Mouse (Mus musculus) urinary bladder, adult 2 months (tissue): ENCODE data around the gene Lrch3. TPM values are rescaled to one million over a fixed set of nuclear protein-coding genes. Genes with fewer than 3 reads are reported as not detected.

ENCODE experiments used
- DNase-seq: peaks from one replicate; pipeline ENCODE4 v3.0.0; 2022; ENCODE audit warnings: low spot score
- polyA plus RNA-seq: library from polyadenylated mRNA; depleted of rRNA; stranded (reverse); fragments of >200 nt; gene quantifications from 2 replicates; pipeline ENCODE4 v1.2.3, GENCODE M21; 2012

Gene Lrch3
- polyA plus RNA-seq, 1 experiment: 25.1 TPM

DNA sequence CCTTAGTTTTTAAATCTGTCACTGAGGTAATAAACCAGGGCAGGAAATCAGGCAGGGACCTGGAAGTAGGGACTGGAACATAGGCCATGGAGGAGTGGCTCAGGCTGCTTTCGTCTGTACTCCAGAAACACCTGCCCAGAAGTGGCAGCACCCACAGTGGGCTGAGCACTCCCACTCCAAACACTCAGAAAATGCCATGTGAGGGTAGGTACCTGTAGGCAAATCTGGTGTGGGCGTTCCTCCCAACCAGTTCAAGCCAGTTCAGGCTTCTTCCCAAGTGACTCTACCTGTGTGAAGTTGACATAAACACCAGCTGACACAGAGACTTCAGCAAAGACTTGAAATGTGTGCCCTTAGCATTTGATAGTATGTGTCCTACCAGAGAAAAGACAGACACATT lies 70.7 kb downstream of the Lrch3 start:
- no peak for DNase-seq

DNA sequence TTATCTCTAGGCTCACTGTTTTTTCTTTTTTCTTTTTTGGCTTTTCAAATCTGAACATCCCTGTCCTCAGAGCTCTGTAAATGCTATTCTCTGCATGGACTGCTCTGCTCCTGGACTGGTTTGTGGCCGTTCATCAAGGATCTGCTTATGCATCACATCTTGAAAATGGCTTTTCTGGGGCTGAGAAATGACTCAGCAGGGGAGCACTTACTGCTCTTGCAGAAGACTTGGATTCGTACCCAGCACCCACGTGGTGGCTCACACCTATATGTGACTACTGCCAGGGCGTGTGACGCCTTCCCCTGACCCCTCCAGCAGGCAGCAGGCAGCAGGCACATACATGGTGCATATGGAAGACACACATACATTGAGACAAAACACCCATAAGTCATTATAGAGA lies 78.3 kb downstream of the Lrch3 start:
- DNase-seq: no peak

DNA sequence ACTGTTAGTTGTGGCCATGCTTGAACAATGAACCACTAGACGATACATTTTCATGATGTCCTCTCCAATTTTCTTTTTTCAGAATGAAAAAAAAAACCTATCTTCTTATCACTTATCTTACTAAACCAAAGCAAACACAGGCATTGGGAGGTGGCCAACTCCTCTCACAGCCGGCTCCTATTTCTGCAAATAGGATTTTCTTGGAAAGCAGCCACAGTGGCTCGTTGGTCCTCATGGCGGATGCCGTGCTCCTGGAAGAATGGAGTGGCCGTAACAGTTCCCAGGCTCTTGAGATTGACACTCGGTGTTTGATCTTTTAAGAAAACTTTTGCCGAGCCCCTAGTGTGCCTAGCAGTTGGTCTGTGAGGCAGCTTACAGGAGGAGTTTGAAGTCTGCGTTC lies 91.3 kb downstream of the Lrch3 start:
- DNase-seq: no peak

DNA sequence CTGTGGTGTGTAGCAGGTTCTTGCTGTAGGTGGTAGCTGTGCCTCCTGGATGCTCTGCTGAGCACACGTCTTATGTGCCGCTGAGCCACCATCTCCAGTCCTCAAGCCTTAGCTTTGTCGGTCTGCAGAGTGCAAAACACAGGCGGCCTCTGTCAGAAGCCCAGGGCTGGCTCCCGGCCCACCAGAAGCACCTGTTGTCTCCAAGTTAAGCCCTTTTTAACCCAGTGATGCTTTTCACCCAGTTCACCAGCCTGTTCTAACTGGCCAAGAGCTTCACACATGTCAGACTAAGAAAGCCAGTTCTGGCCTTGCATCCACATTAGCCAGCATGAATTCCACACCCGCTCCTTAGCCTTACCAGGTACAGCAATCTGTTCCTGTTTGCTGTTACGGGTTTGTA lies 93.0 kb downstream of the Lrch3 start:
- no peak for DNase-seq

DNA sequence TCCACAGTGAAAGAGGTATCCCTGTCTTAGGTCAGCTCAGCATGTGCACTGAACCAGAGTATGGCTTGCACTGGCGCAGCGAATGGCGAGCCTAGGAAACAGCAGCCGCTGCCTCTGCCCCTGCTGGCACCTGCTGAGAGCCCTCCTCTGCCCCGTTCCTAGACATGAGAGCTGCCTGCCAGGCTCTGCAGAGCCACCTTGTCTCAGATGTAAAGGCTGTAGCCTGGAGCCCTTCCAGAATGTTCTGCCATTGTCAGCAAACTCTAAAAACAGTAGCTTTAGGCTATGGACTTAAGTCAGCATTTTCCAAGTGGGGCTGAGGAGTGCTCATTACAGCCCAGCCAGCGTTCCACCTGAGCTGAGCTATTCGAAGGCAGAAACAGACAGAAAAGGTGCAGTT lies 93.5 kb downstream of the Lrch3 start:
- DNase-seq: no peak

DNA sequence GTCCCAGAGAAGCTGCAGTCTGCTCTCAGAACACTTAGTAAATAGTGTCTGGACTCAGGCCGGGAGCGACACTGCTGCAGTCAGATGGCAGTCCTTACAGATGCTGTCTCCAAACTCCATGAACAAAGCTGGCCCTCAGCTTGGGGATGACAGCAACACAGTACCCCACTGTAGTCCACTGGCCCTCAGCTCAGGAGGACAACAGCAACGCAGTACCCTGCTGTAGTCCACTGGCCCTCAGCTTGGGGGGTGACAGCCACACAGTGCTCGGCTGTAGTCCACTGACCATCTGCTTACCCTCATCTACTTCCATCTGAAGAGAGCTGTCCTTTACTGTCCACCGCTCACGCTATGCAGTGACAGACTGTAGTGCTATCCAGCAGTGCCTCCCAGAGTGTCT lies 96.3 kb downstream of the Lrch3 start:
- no peak for DNase-seq

DNA sequence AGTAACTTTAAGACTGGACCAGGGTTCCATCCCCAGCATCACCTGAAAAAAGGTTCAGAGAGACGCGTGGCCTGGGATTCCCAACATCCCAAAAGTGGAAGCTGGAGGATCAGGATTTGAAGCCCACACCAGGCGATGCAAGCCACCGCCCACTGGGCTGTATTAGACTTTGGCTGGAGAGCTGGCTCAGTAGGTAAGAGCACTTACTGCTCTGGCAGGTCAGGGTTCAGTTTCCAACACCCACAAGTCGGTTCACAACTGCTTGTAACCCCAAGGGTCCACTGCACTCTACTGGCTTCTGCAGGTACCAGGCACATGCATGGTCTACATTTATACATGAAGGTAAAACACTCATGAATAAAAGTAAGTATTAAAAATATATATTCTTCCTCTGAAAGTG lies 99.9 kb downstream of the Lrch3 start:
- DNase-seq: no peak

DNA sequence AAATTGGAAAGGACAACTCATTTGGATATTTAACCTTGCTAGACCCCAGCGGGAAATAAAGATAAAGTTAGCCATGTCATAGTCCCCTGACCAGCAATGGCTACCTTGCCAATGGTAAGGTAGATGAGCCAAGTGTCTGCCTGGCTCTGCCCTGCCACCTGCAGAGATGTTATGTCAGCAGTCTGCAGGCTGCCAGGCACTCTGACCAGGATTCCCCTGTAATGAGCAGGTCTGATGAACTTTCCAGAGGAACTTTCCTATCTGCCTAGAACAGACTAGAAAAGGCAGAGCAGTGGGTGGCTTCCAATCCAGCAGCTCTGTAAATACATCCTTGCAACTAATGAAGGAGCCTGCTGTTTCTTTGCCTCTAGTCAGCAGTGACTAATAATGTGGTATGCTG lies 101.0 kb downstream of the Lrch3 start:
- no peak for DNase-seq

DNA sequence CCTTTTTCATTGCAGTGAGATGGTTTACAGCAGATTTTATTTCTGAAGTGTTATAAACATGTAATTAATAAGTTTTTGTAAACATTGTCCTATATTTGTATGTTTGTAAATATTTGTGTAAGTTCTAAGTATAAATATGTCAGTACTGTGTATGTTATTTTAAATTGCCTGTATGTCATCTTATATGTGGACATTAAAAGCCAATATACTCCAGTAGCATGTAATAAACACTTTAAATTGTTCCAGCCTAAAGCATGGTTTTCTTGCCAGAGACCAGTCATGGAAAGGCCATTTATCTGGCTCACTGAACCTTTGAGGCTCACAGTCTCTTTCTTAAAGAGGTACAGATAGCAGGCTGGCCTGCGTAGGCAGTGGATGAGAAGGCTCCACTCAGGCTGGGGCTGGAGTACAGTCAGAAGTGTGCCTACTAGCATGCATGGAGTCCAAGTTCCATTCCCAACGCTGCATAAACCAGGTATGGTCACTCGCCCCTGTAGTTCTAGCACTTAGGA lies 101.6 kb downstream of the Lrch3 start:
- no peak for DNase-seq

DNA sequence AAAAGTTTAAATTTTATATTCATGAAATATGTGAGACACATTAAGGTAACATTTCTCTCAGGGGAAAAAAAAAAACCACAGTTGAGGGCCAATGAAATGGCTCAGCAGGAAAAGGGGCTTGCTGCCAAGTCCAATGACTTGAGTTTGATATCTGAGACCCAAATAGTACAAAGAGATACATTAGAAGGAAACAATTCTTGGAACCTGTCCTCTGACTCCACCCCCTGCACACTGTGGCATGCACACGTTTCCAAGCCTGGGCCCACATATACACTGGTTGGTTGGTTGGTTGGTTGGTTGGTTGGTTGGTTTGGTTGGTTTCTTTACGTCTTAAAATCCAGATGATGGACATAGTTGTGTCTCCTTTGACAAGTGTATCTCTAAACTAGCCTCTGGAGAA lies 102.1 kb downstream of the Lrch3 start:
- no peak for DNase-seq

DNA sequence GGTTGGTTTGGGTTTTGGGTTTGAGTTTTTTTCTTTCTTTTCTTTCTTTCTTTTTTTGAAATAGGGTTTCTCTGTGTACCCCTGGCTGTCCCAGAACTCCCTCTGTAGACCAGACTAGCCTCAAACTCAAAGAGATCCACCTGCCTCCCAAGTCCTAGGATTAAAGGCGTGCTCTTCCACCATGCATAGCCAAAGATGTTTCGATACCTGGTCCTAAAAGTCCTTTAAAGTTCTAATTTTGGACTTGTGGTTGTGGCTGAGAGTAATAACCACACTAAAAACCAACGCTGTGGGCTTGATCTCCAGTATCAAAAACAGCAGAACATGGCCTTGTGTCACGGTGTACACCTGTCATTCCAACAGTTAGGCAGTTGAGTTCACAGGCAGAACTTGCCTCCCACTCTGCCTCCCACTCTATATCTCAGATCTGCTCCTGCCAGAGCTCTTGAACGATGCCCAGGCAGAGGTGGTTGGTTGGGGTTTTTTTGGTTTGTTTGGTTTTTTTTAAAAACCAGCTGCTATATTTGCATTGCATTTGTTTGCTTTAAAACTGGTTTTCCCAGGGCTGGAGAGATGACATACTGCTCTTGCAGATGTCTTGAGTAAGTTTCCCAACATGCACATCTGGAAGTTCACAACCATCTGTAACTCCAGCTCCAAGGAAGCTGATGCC lies 103.9 kb downstream of the Lrch3 start:
- no peak for DNase-seq

DNA sequence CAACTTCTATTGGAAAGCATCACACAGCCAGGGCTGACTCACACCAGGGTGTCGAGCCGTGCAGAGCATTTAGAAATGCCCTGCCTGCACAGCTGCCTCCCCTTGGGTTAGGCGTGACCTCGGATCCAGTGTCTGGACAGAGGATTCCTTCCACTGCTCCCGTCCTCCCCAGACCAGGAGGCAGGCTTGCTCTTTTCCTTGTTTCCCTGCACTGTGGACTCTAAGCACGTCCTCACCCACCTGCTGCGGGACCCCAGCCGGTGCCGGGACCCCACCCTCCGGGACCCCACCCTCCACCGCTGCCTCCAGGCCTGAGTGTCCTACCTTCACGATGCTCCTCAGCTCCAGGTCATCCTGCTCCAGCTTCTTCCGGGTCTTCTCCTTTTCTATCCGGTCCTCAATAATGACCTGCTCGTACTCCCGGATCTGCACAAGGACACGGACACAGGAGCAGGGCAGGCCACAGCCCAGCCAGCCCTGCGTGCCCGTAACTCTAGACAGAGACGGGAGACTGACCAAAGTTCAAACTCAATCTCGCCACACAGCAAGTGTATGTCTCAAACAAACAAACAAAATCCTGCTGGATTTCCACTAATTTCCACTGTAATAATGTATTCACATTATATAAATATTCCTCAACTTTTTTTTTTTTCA lies 105.3 kb downstream of the Lrch3 start:
- no peak for DNase-seq

DNA sequence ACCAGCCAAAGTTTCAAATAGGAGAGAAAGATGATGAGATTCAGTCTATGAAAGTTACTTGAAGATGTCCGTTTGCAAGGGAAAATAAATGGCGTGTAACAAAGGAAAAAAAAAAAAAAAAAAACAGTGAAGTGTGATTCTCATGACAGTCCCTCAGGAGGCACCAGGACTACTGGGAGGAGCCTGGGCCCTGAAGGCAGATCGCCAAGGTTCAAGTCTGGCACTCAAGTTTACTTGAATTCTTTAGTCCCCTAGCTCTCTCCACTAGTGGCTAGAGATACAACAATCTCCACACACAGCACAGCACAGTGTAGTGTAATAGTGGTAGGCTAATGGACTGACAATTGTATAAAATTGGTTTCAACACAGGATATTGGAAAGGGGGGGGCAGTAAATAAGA lies 107.5 kb downstream of the Lrch3 start:
- DNase-seq: no peak

DNA sequence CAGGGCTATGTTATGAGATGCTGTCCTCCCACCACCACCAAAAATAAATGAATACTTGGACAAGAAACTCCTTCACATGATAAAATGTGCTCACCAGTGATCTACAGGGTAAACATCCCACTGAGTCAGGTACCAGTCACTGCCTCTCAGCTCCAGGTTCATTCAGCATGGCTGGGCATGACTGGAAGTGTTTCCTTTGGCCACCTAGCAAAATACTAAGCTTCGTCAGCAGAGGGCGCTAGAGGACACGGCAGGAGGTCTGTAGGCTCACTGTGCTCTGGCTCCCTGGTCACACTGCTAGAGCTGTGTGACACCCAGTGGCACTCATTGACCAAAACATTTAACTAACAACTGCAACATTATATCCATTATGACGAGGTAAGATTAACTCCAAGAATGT lies 109.8 kb downstream of the Lrch3 start:
- peak; percentile 59 for DNase-seq

DNA sequence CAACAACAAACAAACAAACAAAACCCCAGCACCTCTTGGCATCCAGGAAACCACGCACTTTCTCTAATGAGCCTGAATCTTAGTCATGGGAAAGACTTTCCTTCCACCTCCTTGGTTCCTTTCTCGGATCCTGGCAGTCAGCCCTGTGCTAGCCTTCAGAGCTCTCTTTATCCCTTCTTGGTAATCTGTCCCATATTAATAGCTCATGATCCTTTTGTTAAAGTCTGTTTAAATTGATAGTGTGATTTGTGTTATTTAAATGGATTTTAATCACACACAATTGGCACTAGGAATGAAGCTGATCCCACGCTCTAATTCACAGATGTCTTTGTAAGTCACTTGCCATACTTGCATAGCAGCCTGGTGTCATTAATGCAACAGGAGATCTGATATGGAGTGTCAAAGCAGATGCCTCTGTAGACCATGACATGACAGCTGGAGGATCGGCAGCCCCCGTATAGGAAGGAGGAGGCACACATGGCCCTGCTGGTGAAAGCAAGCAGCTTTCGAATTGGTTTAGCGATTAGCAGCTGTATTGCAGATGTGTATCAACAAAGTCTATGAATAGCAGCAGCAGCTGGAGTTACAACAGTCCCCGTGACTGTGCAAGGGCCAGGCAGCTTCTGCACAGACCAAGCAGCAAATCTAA lies 110.7 kb downstream of the Lrch3 start:
- DNase-seq: no peak

DNA sequence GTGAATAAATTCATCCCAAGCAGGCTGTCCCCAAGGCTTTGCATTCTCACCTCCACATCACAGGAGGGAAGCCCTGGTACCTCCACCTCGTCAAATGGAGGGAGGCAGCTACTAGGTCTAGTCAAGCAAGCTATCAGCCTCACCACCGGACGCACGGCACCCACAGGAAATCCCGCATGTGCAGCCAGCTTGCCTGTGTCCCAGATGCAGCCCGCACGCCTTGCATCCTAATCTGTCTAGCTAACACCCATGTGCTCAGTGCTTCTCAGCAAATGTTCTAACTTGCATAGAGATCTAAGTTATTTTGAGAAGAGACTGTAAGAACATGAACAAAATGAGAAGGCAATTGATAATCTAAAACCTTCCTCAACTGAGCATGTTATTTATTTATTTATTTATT lies 112.5 kb downstream of the Lrch3 start:
- no peak for DNase-seq

DNA sequence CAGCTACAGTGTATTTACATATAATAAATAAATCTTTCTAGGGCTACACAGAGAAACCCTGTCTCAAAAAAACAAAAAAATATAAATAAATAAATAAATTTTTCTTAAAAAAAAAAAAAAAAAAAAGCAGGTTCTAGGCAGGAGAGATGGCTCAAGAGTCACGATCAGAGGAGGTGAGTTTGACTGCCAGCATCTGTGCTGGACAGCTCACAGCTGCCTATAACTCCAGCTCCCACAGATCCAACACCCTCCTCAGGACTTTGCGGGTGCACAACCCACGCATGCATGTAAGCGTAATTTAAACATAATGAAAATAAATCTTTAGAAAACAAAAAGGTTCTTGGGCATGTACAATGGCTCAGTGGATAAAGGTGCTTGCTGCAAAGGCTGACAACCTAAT lies 122.1 kb downstream of the Lrch3 start:
- DNase-seq: no peak

DNA sequence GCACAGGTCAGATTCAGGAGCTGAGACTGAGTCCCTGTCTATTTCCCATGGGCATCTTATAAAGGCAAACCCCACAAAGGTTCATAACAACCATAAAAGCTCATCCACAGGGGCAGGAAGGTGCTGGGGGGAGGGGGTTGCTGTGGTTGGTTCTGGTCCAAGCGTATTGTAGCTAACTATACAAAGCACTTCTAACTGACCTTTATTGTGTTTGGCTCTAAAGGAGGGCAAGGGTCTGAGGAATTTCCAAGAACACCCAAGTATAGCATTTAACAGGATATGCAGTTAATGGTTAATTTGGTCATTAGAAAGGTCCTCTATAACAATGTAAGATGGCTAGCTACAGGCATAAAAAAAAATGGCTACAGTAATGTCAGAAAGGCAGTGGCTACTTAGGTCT lies 128.8 kb downstream of the Lrch3 start:
- DNase-seq: no peak

DNA sequence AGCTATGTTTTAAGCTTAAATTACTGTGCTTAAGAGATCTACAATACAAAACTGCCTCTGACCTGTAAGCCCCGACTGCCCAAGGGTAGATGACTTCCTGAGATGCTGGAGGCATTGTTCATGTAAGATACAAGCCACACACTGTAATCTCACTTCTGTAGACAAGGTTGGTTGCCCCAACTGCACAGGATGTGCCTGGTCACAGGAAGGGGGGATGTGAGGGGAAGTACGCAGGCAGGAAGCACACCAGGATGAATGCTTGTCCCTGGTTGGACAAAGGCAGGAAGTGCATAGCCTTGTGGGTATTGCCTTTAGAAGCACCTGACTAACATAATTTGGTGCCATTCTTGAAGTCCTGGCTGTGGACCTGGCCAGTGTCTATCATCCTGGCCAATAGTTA lies 129.4 kb downstream of the Lrch3 start:
- no peak for DNase-seq

DNA sequence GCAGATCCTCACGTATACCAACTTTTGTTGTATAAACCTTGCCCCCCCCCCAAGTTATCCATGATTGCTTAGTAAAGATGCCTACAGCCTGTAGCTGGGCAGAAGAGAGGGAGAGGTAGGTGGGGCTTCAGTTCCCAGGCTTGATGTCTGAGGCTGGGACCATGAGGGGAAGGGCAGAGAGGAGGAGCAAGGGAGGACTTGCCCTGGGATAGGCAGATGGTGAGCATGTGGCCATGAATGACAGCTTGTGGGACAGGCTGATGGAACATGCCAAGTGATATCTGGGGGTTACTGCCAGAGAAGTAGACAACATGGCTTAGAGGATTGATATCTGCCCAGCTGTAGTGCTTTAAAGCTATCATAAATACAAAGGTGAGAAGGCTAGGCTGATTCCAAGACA lies 134.1 kb downstream of the Lrch3 start:
- DNase-seq: no peak

DNA sequence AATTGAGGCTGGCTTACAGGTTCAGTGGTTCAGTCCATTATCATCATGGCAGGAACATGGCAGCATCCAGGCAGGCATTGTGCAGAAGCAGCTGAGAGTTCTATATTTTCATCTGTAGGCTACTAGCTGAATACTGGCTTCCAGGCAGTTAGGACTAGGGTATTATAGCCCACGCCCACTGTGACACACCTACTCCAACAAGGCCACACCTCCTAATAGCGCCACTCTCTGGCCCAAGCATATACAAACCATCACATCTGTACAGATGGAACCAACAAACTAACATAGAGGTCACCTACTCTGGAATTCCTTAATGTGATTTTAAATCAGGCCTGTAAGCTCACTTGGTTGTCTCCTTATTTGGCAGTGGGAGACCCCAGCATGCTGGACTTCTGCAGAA lies 134.8 kb downstream of the Lrch3 start:
- no peak for DNase-seq

DNA sequence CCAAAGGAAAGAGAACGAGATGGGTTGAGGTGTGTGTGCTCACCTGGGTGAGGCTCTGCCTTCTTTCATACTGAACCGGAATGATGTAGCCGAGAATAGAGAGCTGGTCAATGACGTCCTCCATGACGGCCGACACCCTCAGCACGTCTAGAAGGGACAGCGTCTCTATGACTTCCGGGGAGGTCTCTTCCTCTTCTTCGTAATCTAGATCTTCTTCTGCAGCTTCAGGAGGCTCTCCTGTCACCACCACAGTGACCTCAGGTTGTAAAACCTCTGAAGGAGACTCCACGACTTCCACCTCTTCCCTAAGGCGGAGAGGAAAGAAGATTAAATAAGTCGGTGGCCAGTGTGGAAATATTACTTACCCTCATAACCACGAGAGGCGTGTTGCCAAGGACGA lies 135.9 kb downstream of the Lrch3 start:
- no peak for DNase-seq

DNA sequence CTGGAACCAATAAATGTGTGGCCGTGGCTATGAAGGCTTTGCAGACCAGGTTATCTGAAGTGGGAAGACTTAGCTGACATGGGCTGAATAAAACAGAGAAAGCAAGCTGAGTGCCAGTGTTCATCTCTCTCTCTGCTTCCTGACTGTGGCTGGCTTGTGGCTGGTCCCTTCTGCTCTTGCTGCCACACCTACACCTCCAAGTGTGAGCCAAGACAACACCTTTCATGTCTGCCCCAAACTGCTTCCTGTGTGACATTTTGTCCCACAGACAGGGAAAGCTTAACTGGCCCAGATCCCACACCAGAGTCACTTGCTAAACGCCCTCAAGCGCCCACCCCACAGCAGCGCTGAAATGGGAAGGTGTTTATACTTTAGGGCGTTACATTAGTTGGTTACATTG lies 139.2 kb downstream of the Lrch3 start:
- no peak for DNase-seq
